Comparison of ENCODE assay signal across 8 mouse cellular contexts in genomic region chr10:3366036-3366869, GRCm38 (mm10). TPM values are rescaled to one million over a fixed set of nuclear protein-coding genes. Genes with fewer than 3 reads are reported as not detected.
DNase-seq lines count a peak whose midpoint lies in the region; ATAC-seq and TF ChIP-seq lines count a peak whose summit lies in the region.

Gene Ppp1r14c, plus strand, starts transcription at chr10:3366057.

- H3K27me3 ChIP-seq in forebrain, embryonic 11.5 days (ENCODE audit: control insufficient read depth, insufficient read depth, low read length), result peaks cover 3% of the 10 kb centered on the region; the same call in 1 of the 2 replicates
- H3K27me3 ChIP-seq in heart, embryonic 14.5 days (ENCODE audit: control insufficient read depth, insufficient read depth, low read length), result no peaks in the 10 kb centered on the region
- peaks cover 31% of the 10 kb centered on the region for H3K27me3 ChIP-seq in liver, embryonic 15.5 days
- H3K27me3 ChIP-seq in neural tube, embryonic 15.5 days (replicated peaks), result no peaks in the 10 kb centered on the region

- DNase-seq in 3134 (ENCODE audit: extremely low read depth, insufficient read length, low spot score), result peak; percentile 82
- peak; percentile 76 for DNase-seq in brain, embryonic 14.5 days (ENCODE audit: low read depth)
- peak; percentile 77 for DNase-seq in forebrain, embryonic 11.5 days (ENCODE audit: low spot score)
- peak; percentile 54 for DNase-seq in layer of hippocampus, adult 11-12 months (ENCODE audit: low spot score)
- DNase-seq in spleen, postnatal 14 days (ENCODE audit: low spot score in 2 of 2), result no peak

- peak; percentile 81 for ATAC-seq in forebrain, embryonic 11.5 days (replicated peaks; ENCODE audit: low FRiP score)
- ATAC-seq in heart, embryonic 14.5 days (ENCODE audit: insufficient number of reproducible peaks, insufficient read depth, low FRiP score, low read depth), result peak; percentile 84
- no peak for ATAC-seq in liver, embryonic 15.5 days (ENCODE audit: insufficient read depth)
- ATAC-seq in neural tube, embryonic 15.5 days (ENCODE audit: low FRiP score), result peak; percentile 94

- TF ChIP-seq CTCF in brain, embryonic 14.5 days (IDR thresholded peaks at IDR 0.05; ENCODE audit: borderline replicate concordance, extremely low read depth, insufficient read depth, insufficient read length), result no peak

- no peaks in the 10 kb centered on the region; the same call in 1 of the 2 replicates for H3K4me1 ChIP-seq in forebrain, embryonic 11.5 days (replicated peaks; ENCODE audit: control insufficient read depth, insufficient read depth, low read length)
- H3K4me1 ChIP-seq in heart, embryonic 14.5 days (ENCODE audit: control insufficient read depth in 2 of 2, insufficient read depth in 2 of 2, low read length in 2 of 2), result peaks cover 4 to 20% of the 10 kb centered on the region in 2 experiments; a peak in 3 of 4 replicates
- H3K4me1 ChIP-seq in liver, embryonic 15.5 days (replicated peaks), result no peaks in the 10 kb centered on the region
- H3K4me1 ChIP-seq in neural tube, embryonic 15.5 days, result peaks cover 13% of the 10 kb centered on the region

- peak within 1 kb of the TSS; percentile 97 for H3K4me2 ChIP-seq in forebrain, embryonic 11.5 days (ENCODE audit: low read depth, low read length, severe bottlenecking)
- peak within 1 kb of the TSS; percentile 75 for H3K4me2 ChIP-seq in heart, embryonic 14.5 days (ENCODE audit: low read length)
- peak within 1 kb of the TSS; percentile 64 for H3K4me2 ChIP-seq in liver, embryonic 15.5 days
- H3K4me2 ChIP-seq in neural tube, embryonic 15.5 days, result peak within 1 kb of the TSS; percentile 79

- peak within 1 kb of the TSS; percentile 56 for H3K4me3 ChIP-seq in forebrain, embryonic 11.5 days (ENCODE audit: low read depth, low read length)
- peak within 1 kb of the TSS; percentile 73 to 85 for H3K4me3 ChIP-seq in heart, embryonic 14.5 days (ENCODE audit: control insufficient read depth in 1 of 2, insufficient read depth in 1 of 2, low read depth in 1 of 2, low read length in 2 of 2)
- H3K4me3 ChIP-seq in liver, embryonic 15.5 days (replicated peaks), result peak within 1 kb of the TSS; percentile 46
- peak within 1 kb of the TSS; percentile 82 for H3K4me3 ChIP-seq in neural tube, embryonic 15.5 days (replicated peaks)

- peak within 1 kb of the TSS; percentile 49 for H3K9ac ChIP-seq in forebrain, embryonic 11.5 days (ENCODE audit: low read length)
- H3K9ac ChIP-seq in heart, embryonic 14.5 days (ENCODE audit: low read length), result peak within 1 kb of the TSS; percentile 96
- no peak within 1 kb of the TSS for H3K9ac ChIP-seq in liver, embryonic 15.5 days
- H3K9ac ChIP-seq in neural tube, embryonic 15.5 days (replicated peaks), result peak within 1 kb of the TSS; percentile 79

- no peak within 1 kb of the TSS for H3K27ac ChIP-seq in forebrain, embryonic 11.5 days (ENCODE audit: low read depth, low read length)
- peak within 1 kb of the TSS; percentile 47 to 90 for H3K27ac ChIP-seq in heart, embryonic 14.5 days (replicated peaks in 1 of 2; ENCODE audit: control insufficient read depth in 1 of 2, insufficient read depth in 1 of 2, low read depth in 2 of 2, low read length in 2 of 2)
- no peak within 1 kb of the TSS for H3K27ac ChIP-seq in liver, embryonic 15.5 days (replicated peaks)
- H3K27ac ChIP-seq in neural tube, embryonic 15.5 days (replicated peaks), result peak within 1 kb of the TSS; percentile 90

- H3K36me3 ChIP-seq in forebrain, embryonic 11.5 days (ENCODE audit: control insufficient read depth, insufficient read depth, low read length), result no peaks in the 10 kb centered on the region
- peaks cover 5% of the 10 kb centered on the region; the same call in 1 of the 2 replicates for H3K36me3 ChIP-seq in heart, embryonic 14.5 days (ENCODE audit: control insufficient read depth, insufficient read depth, low read length)
- H3K36me3 ChIP-seq in liver, embryonic 15.5 days (replicated peaks), result no peaks in the 10 kb centered on the region
- H3K36me3 ChIP-seq in neural tube, embryonic 15.5 days, result no peaks in the 10 kb centered on the region

- WGBS in forebrain, embryonic 11.5 days, result under 1% methylated on average over 51 of the region's 74 CpGs
- WGBS in heart, embryonic 14.5 days, result under 1% methylated on average over 74 of the region's 74 CpGs
- 1% methylated on average over 67 of the region's 74 CpGs for WGBS in liver, embryonic 15.5 days (ENCODE audit: insufficient replicate concordance)
- WGBS in neural tube, embryonic 15.5 days, result under 1% methylated on average over 64 of the region's 74 CpGs

- no peak for TF ChIP-seq POLR2A in brain, embryonic 14.5 days (IDR thresholded peaks at IDR 0.05; ENCODE audit: borderline replicate concordance, extremely low read depth, insufficient read depth, insufficient read length, poor library complexity, severe bottlenecking)

- no peaks in the 10 kb centered on the region for H3K9me3 ChIP-seq in forebrain, embryonic 11.5 days (ENCODE audit: control insufficient read depth, low read length)
- H3K9me3 ChIP-seq in heart, embryonic 14.5 days (ENCODE audit: control insufficient read depth, low read length), result no peaks in the 10 kb centered on the region
- H3K9me3 ChIP-seq in liver, embryonic 15.5 days (replicated peaks), result no peaks in the 10 kb centered on the region
- no peaks in the 10 kb centered on the region for H3K9me3 ChIP-seq in neural tube, embryonic 15.5 days (replicated peaks)

RNA-seq across cellular contexts. Expression of gene Ppp1r14c, which starts in this region (rescaled TPM):
- polyA plus RNA-seq in brain, embryonic 14.5 days (2012; rRNA removed), result 19.0 and 25.5 TPM in 2 replicates
- polyA plus RNA-seq in forebrain, embryonic 11.5 days (2014; fragmentation: Nextera tagmentation; extraction: Ambion mirVana), result 2.0 and 2.4 TPM in 2 replicates
- 315 and 320 TPM in 2 replicates for polyA plus RNA-seq in heart, embryonic 14.5 days (2014; fragmentation: Nextera tagmentation; extraction: Ambion mirVana)
- polyA plus RNA-seq in liver, embryonic 15.5 days (2015; fragmentation: Nextera tagmentation; extraction: Ambion mirVana), result 0.25 and 0.40 TPM in 2 replicates
- 56.1 and 66.5 TPM in 2 replicates for polyA plus RNA-seq in neural tube, embryonic 15.5 days (2015; fragmentation: Nextera tagmentation; extraction: Ambion mirVana)

Comparison
In these comparisons a context has a peak if more than half of its experiments do, and no peak if none do; other contexts are left out.
1. DNase-seq: peak in 3134 (single experiment), brain, embryonic 14.5 days (single experiment), forebrain, embryonic 11.5 days (single experiment) and layer of hippocampus, adult 11-12 months (single experiment); none in spleen, postnatal 14 days (0 of 2).
2. H3K27ac ChIP-seq: peak in heart, embryonic 14.5 days (2 of 2) and neural tube, embryonic 15.5 days (single experiment); none in forebrain, embryonic 11.5 days (single experiment) and liver, embryonic 15.5 days (single experiment).
3. Peak in every context shown above with its lines, with median percentiles within 50 percentile points of each other: H3K4me2 ChIP-seq and H3K4me3 ChIP-seq.